In genomic region chr2:157566260-157566952, GRCm38 (mm10) we compare ENCODE assay signal across 8 mouse cellular contexts. TPM values are rescaled to one million over a fixed set of nuclear protein-coding genes. Genes with fewer than 3 reads are reported as not detected.
A peak's percentile ranks its signal among the peaks of the same experiment; 100 is the strongest.
DNase-seq lines count a peak whose midpoint lies in the region.

No protein-coding gene starts in this region.

- peak overlapping the region; percentile 97 for H3K4me3 ChIP-seq in megakaryocyte, embryonic 14.5 days (replicated peaks)

- peaks cover 6% of the 10 kb centered on the region for H3K27me3 ChIP-seq in megakaryocyte, embryonic 14.5 days (replicated peaks)

- H3K36me3 ChIP-seq in megakaryocyte, embryonic 14.5 days (replicated peaks; ENCODE audit: low read length) = peaks cover 29% of the 10 kb centered on the region

- peaks cover 8% of the 10 kb centered on the region for H3K9me3 ChIP-seq in megakaryocyte, embryonic 14.5 days

- H3K4me1 ChIP-seq in megakaryocyte, embryonic 14.5 days = peaks cover 61% of the 10 kb centered on the region

- peak; percentile 78 to 81 for DNase-seq in adrenal gland, adult 18-20 months (ENCODE audit: low spot score in 2 of 2)
- DNase-seq in embryo, embryonic 10.5 days (ENCODE audit: low spot score) = peak; percentile 92
- peak; percentile 78 for DNase-seq in gastrocnemius, postnatal 10 days
- peak; percentile 95 for DNase-seq in induced T-regulatory cell, adult 2 months (ENCODE audit: low read depth)
- DNase-seq in left cerebral cortex, adult 9 months (ENCODE audit: low spot score in 2 of 2) = peak; percentile 68 to 90
- DNase-seq in right cerebral cortex, adult 2 months (ENCODE audit: low spot score in 2 of 2) = peak; percentile 82 to 92
- peak; percentile 44 for DNase-seq in urinary bladder, postnatal 10 days (ENCODE audit: low spot score)

RNA-seq across cellular contexts. Expression of gene Blcap, which starts 4.7 kb away (rescaled TPM):
- total RNA-seq in adrenal gland, adult 18-20 months (2021) = 100 to 1,000 TPM in 1 of 2 experiments, 10 to 100 TPM in 1; 87.1 to 101 TPM
- total RNA-seq in gastrocnemius, postnatal 10 days (2021) = 10 to 100 TPM; 25.9 to 34.6 TPM
- 24.7 and 88.6 TPM in 2 replicates for polyA plus RNA-seq in megakaryocyte, embryonic 14.5 days (2012; ENCODE audit: insufficient read depth, low replicate concordance)

RNA-seq across cellular contexts. Expression of gene Nnat, which starts 6.5 kb away (rescaled TPM):
- total RNA-seq in adrenal gland, adult 18-20 months (2021) = 100 to 1,000 TPM in 1 of 2 experiments, 10 to 100 TPM in 1; 49.7 to 198 TPM
- 10 to 100 TPM; 11.3 to 14.3 TPM for total RNA-seq in gastrocnemius, postnatal 10 days (2021)
- not detected in 2 replicates for polyA plus RNA-seq in megakaryocyte, embryonic 14.5 days (2012; ENCODE audit: insufficient read depth, low replicate concordance)

Comparison
In these comparisons a context has a peak if more than half of its experiments do, and no peak if none do; other contexts are left out.
1. Peak in every context shown above with its lines: DNase-seq and H3K4me3 ChIP-seq.
2. DNase-seq: peak in every context shown above with its lines; median percentile 95 in induced T-regulatory cell, adult 2 months; 92 in embryo, embryonic 10.5 days; 87 in right cerebral cortex, adult 2 months; 80 in adrenal gland, adult 18-20 months; 79 in left cerebral cortex, adult 9 months; 78 in gastrocnemius, postnatal 10 days; 44 in urinary bladder, postnatal 10 days.